Mouse (Mus musculus): ENCODE measurements around the gene Pear1. TPM values are rescaled to one million over a fixed set of nuclear protein-coding genes. Genes with fewer than 3 reads are reported as not detected.
A peak's percentile ranks its signal among the peaks of the same experiment; 100 is the strongest.

Gene Pear1
- polyA plus RNA-seq, 1 experiment from 2014 or later: 6.9 TPM

- 0 out of 2 replicates have a peak within 1 kb of the TSS, but pooled peaks have one; percentile 16 for H3K9ac ChIP-seq (replicated peaks; ENCODE audit: low read length)
- peak within 1 kb of the TSS; percentile 54 for H3K4me2 ChIP-seq (ENCODE audit: low read length)
- peaks cover 68% of the 10 kb centered on the region for H3K27me3 ChIP-seq (ENCODE audit: control insufficient read depth, insufficient read depth, low read length)
- no peak within 1 kb of the TSS for H3K27ac ChIP-seq (replicated peaks; ENCODE audit: low read depth, low read length)
- H3K4me1 ChIP-seq (ENCODE audit: control insufficient read depth, insufficient read depth, low read length): peaks cover 17% of the 10 kb centered on the region
- no peak for DNase-seq
- no peaks in the 10 kb centered on the region for H3K9me3 ChIP-seq (ENCODE audit: control insufficient read depth, low read length)
- H3K4me3 ChIP-seq (replicated peaks; ENCODE audit: low read depth, low read length): peak within 1 kb of the TSS; percentile 25
- no peaks in the 10 kb centered on the region for H3K36me3 ChIP-seq (ENCODE audit: control insufficient read depth, insufficient read depth, low read length)
- under 1% methylated on average over 29 of the region's 29 CpGs for WGBS
- ATAC-seq (ENCODE audit: low FRiP score, low TSS enrichment): no peak
Observed at GRCm38 (mm10) chr3:87796736-87797334, 27.3 kb downstream of the Pear1 start, which contains the start of gene Insrr. Gene Insrr (plus strand): TSS chr3:87796951.

GRCm38 (mm10) chr3:87795336-87796277, 28.5 kb downstream of the Pear1 start:
- ATAC-seq (ENCODE audit: low FRiP score, low TSS enrichment): no peak
- Histone ChIP-seq H3K9ac (replicated peaks; ENCODE audit: low read length) (peak overlapping the region; percentile 20; the same call in 1 of the 2 replicates), H3K4me3 (replicated peaks; ENCODE audit: low read depth, low read length) (peak overlapping the region; percentile 28), H3K4me1 (ENCODE audit: control insufficient read depth, insufficient read depth, low read length) (peaks cover 17% of the 10 kb centered on the region), H3K9me3 (ENCODE audit: control insufficient read depth, low read length) (no peaks in the 10 kb centered on the region), H3K27me3 (ENCODE audit: control insufficient read depth, insufficient read depth, low read length) (peaks cover 70% of the 10 kb centered on the region), H3K27ac (replicated peaks; ENCODE audit: low read depth, low read length) (no peak overlapping the region), H3K36me3 (ENCODE audit: control insufficient read depth, insufficient read depth, low read length) (no peaks in the 10 kb centered on the region), H3K4me2 (ENCODE audit: low read length) (peak overlapping the region; percentile 54)
- DNase-seq: peak; percentile 83
- WGBS: 14% methylated on average over 33 of the region's 33 CpGs

DNA sequence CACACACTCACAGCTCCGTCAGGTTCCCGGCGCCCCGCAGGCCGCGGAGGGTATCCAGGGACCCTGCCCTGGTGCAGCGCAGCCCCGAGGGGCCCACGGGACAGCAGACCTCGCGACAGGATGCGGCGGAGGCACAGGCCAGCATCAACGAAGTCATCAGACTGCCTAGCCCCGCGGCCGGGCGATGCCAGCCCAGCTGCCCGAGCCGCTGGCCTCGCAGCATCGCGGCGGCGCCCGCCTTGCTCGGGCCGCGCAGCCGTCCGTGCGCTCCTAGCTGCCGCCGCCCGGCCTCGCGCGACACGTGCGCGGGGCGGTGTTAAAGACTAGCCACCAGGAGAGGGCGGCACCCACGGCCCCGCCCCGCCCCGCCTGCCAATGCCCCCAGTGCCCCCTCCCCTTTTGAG, 29.2 kb downstream of the Pear1 start, which contains the start of gene Ntrk1:
Gene Ntrk1, minus strand, starts transcription at position 241 of the 404 bp plus-strand sequence.
- peak; percentile 46; the same call in 1 of the 2 replicates for ATAC-seq (ENCODE audit: low FRiP score, low TSS enrichment)
- 0% methylated on average over 42 of the region's 47 CpGs for WGBS
- H3K4me2 ChIP-seq (ENCODE audit: low read length): peak within 1 kb of the TSS; percentile 54
- H3K27me3 ChIP-seq (ENCODE audit: control insufficient read depth, insufficient read depth, low read length): peaks cover 70% of the 10 kb centered on the region
- H3K9me3 ChIP-seq (ENCODE audit: control insufficient read depth, low read length): no peaks in the 10 kb centered on the region
- peaks cover 17% of the 10 kb centered on the region for H3K4me1 ChIP-seq (ENCODE audit: control insufficient read depth, insufficient read depth, low read length)
- no peak within 1 kb of the TSS for H3K27ac ChIP-seq (replicated peaks; ENCODE audit: low read depth, low read length)
- peak within 1 kb of the TSS; percentile 20; the same call in 1 of the 2 replicates for H3K9ac ChIP-seq (replicated peaks; ENCODE audit: low read length)
- H3K36me3 ChIP-seq (ENCODE audit: control insufficient read depth, insufficient read depth, low read length): no peaks in the 10 kb centered on the region
- peak; percentile 66 for DNase-seq
- H3K4me3 ChIP-seq (replicated peaks; ENCODE audit: low read depth, low read length): peak within 1 kb of the TSS; percentile 28

GRCm38 (mm10) chr3:87789768-87790167, 34.3 kb downstream of the Pear1 start:
- DNase-seq: no peak
- 33% methylated on average over 5 of the region's 5 CpGs for WGBS

DNA sequence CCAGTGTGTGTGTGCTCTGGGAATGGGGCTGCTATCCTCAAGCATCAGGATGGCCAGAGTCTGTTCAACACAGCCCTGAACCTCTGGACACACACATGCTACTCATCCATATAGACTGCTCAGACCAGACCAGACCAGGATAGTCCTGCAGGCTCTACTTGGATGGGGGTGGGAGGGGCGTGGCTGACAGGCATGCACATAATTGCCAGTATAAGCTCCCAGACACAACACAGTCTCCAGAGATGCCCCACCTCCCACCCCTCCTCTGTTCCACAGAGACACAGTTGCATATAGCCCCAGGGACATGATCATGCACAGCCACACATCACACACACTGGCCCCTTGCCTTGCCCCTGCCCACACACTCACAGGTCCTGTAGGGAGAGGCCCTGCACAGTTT, 34.9 kb downstream of the Pear1 start:
- ATAC-seq (ENCODE audit: low FRiP score, low TSS enrichment): no peak
- H3K27ac ChIP-seq (replicated peaks; ENCODE audit: low read depth, low read length): no peak overlapping the region
- H3K4me3 ChIP-seq (replicated peaks; ENCODE audit: low read depth, low read length): no peak overlapping the region
- H3K4me1 ChIP-seq (ENCODE audit: control insufficient read depth, insufficient read depth, low read length): 0 out of 2 replicates have a peak, but pooled peaks cover 3% of the 10 kb centered on the region
- H3K36me3 ChIP-seq (ENCODE audit: control insufficient read depth, insufficient read depth, low read length): no peaks in the 10 kb centered on the region
- 52% methylated on average over 1 of the region's 1 CpGs for WGBS
- H3K9ac ChIP-seq (replicated peaks; ENCODE audit: low read length): no peak overlapping the region; the same call in 1 of the 2 replicates
- no peaks in the 10 kb centered on the region for H3K9me3 ChIP-seq (ENCODE audit: control insufficient read depth, low read length)
- H3K4me2 ChIP-seq (ENCODE audit: low read length): no peak overlapping the region
- peaks cover 25% of the 10 kb centered on the region for H3K27me3 ChIP-seq (ENCODE audit: control insufficient read depth, insufficient read depth, low read length)
- DNase-seq: no peak

More at GRCm38 (mm10) chr3:87789768-87790167, 34.3 kb downstream of the Pear1 start:
- Histone ChIP-seq H3K36me3 (ENCODE audit: control insufficient read depth, insufficient read depth, low read length) (no peaks in the 10 kb centered on the region), H3K4me3 (replicated peaks; ENCODE audit: low read depth, low read length) (no peak overlapping the region), H3K27me3 (ENCODE audit: control insufficient read depth, insufficient read depth, low read length) (peaks cover 30% of the 10 kb centered on the region), H3K4me2 (ENCODE audit: low read length) (no peak overlapping the region), H3K4me1 (ENCODE audit: control insufficient read depth, insufficient read depth, low read length) (peaks cover 5% of the 10 kb centered on the region; the same call in 1 of the 2 replicates), H3K9ac (replicated peaks; ENCODE audit: low read length) (no peak overlapping the region), H3K27ac (replicated peaks; ENCODE audit: low read depth, low read length) (no peak overlapping the region), H3K9me3 (ENCODE audit: control insufficient read depth, low read length) (no peaks in the 10 kb centered on the region)
- no peak for ATAC-seq (ENCODE audit: low FRiP score, low TSS enrichment)

- 63% methylated on average over 6 of the region's 6 CpGs for WGBS
- Histone ChIP-seq H3K4me2 (ENCODE audit: low read length) (no peak overlapping the region), H3K4me1 (ENCODE audit: control insufficient read depth, insufficient read depth, low read length) (0 out of 2 replicates have a peak, but pooled peaks cover 3% of the 10 kb centered on the region), H3K4me3 (replicated peaks; ENCODE audit: low read depth, low read length) (no peak overlapping the region), H3K9ac (replicated peaks; ENCODE audit: low read length) (no peak overlapping the region), H3K27ac (replicated peaks; ENCODE audit: low read depth, low read length) (no peak overlapping the region), H3K27me3 (ENCODE audit: control insufficient read depth, insufficient read depth, low read length) (no peaks in the 10 kb centered on the region), H3K36me3 (ENCODE audit: control insufficient read depth, insufficient read depth, low read length) (no peaks in the 10 kb centered on the region), H3K9me3 (ENCODE audit: control insufficient read depth, low read length) (no peaks in the 10 kb centered on the region)
- no peak for ATAC-seq (ENCODE audit: low FRiP score, low TSS enrichment)
- no peak for DNase-seq
Observed at GRCm38 (mm10) chr3:87785626-87786214, 38.4 kb downstream of the Pear1 start.

- Histone ChIP-seq H3K9ac (replicated peaks; ENCODE audit: low read length) (no peak overlapping the region), H3K9me3 (ENCODE audit: control insufficient read depth, low read length) (no peaks in the 10 kb centered on the region), H3K4me1 (ENCODE audit: control insufficient read depth, insufficient read depth, low read length) (0 out of 2 replicates have a peak, but pooled peaks cover 3% of the 10 kb centered on the region), H3K27ac (replicated peaks; ENCODE audit: low read depth, low read length) (no peak overlapping the region), H3K4me2 (ENCODE audit: low read length) (no peak overlapping the region), H3K27me3 (ENCODE audit: control insufficient read depth, insufficient read depth, low read length) (no peaks in the 10 kb centered on the region), H3K4me3 (replicated peaks; ENCODE audit: low read depth, low read length) (no peak overlapping the region), H3K36me3 (ENCODE audit: control insufficient read depth, insufficient read depth, low read length) (no peaks in the 10 kb centered on the region)
- ATAC-seq (ENCODE audit: low FRiP score, low TSS enrichment) (no peak), DNase-seq (no peak)
- 82% methylated on average over 5 of the region's 5 CpGs for WGBS
Observed at GRCm38 (mm10) chr3:87785156-87785555, 39.0 kb downstream of the Pear1 start.

DNA sequence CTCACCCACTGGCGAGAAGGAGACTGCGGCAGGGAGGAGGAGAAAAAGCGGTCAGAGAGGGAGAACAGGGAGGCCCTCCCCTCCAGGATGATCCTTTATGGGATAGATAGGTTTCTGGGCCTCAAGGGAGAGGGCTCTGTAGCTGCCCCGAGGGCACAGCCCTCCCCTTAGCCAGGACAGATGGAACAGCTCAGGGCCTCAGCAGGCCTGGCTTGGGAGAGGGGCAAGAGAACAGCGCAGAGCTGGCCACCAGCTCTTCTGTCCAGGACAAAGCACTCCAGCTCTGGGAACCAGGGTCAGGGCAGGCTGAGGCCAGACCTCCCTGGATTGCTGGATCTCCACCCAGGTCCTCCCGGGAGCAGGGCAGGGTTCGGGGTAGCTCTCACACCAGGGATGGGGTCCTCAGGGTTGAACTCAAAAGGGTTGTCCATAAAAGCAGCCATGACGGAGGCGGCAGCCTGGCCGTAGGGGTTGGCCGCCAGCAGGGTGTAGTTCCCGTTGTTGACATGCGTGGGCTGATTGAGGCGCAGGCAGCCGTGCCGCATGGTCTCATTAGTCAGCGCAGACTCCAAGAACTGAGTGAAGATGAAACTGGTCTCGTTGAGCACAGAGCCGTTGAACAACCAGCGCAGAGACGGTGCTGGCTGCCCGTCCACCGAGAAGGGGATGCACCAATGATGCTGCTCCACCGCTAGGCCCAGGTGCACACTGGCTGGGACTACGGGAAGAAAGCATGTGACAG, 40.7 kb downstream of the Pear1 start:
- no peak overlapping the region for H3K9ac ChIP-seq (replicated peaks; ENCODE audit: low read length)
- H3K4me1 ChIP-seq (ENCODE audit: control insufficient read depth, insufficient read depth, low read length): peaks cover 6% of the 10 kb centered on the region; the same call in 1 of the 2 replicates
- H3K27me3 ChIP-seq (ENCODE audit: control insufficient read depth, insufficient read depth, low read length): no peaks in the 10 kb centered on the region
- ATAC-seq (ENCODE audit: low FRiP score, low TSS enrichment) (no peak), DNase-seq (no peak)
- H3K27ac ChIP-seq (replicated peaks; ENCODE audit: low read depth, low read length): no peak overlapping the region
- WGBS: 84% methylated on average over 25 of the region's 25 CpGs
- H3K4me2 ChIP-seq (ENCODE audit: low read length): no peak overlapping the region
- H3K36me3 ChIP-seq (ENCODE audit: control insufficient read depth, insufficient read depth, low read length): no peaks in the 10 kb centered on the region
- no peaks in the 10 kb centered on the region for H3K9me3 ChIP-seq (ENCODE audit: control insufficient read depth, low read length)
- no peak overlapping the region for H3K4me3 ChIP-seq (replicated peaks; ENCODE audit: low read depth, low read length)
